Mouse (Mus musculus) gonadal fat pad, adult 2 months (tissue): ENCODE results near the gene Mis18a. TPM values are rescaled to one million over a fixed set of nuclear protein-coding genes. Genes with fewer than 3 reads are reported as not detected.

Experiments used
- DNase-seq: peaks from one replicate; pipeline ENCODE4 v3.0.0-alpha.2; 2012; ENCODE audit warnings: low read depth
- polyA plus RNA-seq: library from polyadenylated mRNA; depleted of rRNA; stranded (reverse); fragments of >200 nt; gene quantifications from 2 replicates; pipeline ENCODE4 v1.2.3, GENCODE M21; 2012; rRNA removed

Gene Mis18a
- polyA plus RNA-seq, result 11.1 and 14.9 TPM in 2 replicates

DNA sequence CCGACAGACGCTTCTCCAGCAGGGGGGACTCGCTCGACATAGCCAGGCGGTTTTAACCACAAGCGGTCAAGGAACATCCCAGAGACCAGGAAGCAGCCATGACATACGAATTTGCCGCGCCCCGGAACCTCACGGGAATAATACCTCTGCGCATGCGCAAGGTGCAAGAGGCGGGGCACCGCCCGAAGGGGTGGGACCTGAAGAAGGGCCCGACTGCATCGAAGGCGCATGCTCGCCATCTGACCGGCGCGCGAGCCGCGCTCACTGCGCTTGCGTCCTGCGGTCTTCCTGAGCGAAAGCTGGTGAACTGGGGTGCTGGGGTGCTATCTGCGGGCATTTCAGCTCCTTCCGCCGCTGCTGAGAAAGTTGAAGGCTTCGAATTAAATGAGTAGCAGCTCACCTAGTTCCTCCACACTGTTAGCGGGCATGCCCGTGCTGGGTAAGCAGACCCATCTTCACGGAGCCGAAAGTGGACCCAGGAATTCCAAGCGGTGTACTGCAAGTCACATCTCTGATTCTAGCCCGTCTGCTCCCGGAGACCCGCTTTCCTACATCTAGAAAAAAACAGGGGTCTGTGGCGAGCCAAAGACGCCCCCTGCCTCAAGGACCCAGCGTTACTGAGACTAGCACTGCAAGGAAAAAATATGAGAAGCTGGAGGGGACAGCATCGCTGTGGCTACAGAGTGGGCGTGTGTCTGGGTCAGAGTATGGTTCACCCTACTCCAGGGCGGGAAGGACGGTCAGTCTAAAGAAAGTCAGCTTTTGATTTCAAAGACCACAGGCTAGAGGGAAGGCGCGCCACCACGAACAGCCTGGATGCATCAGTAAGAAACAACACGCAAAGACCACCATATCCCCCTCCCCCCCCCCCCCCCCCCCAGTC lies at the start of gene Mis18a:
Mis18a (minus strand) TSS at position 172 of the 883 bp plus-strand sequence.
- peak; percentile 51 for DNase-seq

DNA sequence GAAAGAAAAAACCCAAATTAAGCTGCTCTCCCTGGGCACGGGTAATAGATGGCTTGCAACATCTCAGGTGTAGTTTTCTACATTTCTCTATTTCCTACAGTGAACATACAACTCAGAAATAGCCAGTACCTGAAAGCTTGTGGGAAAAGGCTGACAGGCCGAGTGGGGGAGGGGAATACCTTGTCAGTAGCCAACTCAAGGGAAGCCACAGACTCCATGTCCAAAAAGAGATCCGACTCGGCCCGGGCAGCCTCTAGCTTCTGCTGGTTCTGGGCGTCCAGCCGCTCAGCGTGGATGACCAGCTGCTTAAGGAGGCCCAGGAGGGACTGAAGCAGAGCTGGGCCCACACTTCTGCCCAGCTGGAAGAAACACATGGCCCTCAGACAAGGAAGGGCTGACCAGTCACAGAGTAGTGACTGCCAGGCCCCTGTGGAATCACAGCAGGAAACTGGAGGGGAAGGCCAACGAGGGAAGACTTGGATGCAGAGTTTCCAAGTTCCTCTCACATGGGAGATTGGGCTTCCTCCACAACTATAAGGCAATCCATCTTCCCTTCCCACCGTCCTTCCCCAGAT lies 48.8 kb upstream of the Mis18a start:
- no peak for DNase-seq

DNA sequence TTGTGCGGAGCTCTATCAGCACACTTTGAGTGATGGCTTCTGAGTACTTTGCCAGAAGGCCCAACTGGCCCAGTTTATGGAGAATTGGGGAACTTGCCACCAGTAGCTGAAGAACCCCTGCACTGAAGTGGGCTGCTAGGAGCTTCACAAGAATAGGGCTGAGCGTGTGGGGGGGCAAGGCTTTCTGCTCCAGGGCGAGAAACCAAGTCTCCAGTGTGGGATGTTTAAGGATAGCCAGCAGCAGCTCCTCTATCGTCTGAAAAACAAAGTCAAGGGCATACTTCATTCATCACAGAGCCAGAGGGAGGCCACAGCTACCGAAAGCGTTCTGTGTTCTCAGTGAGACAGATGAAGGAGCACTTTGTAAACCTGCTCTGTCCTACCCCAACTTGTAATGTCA lies 47.4 kb upstream of the Mis18a start:
- no peak for DNase-seq

DNA sequence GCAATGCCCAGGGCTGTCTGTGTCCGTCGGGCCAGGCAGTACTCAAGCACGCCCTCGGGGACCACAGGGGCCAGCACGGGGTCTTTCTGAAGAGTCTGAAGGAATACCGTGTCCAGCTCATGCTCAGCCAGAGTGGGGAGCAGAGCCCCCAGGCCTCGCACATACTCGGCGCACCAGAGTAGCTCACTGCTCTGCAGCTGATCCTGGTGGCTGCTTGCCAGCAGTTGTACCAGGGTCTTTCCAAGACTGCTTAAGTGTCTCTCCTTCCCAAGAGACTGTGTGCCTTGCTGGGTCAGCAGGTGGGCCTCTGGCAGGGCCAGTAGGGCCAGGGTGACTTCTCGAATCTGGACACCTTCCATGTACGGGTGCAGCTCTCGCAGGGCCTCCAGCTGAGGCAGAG lies 47.0 kb upstream of the Mis18a start:
- DNase-seq, result no peak

DNA sequence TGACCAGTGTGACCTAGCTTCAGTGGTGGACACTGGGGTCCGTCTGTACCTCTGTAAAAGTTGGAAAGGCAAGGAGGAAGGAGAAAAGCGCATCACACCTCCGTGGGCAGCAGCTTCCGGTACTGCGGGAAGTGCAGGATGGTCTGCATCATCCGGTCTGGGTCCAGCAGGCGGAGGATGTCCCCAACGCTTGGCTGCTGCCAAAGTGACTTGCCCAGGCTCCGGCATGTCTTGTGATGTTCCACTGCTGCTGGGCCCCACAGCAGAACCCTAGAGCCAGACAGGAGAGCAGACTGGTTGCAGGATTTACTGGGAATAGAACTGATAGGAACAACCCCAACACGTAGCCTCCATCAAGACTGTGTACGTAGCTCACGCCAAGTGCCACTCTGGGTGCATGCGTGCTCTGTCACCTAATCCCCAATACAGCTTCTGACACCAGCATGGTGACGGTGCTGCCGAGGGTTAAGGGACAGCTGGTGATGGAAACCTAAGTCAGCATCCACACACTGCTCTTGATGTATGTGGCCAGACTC lies 39.8 kb upstream of the Mis18a start:
- no peak for DNase-seq

DNA sequence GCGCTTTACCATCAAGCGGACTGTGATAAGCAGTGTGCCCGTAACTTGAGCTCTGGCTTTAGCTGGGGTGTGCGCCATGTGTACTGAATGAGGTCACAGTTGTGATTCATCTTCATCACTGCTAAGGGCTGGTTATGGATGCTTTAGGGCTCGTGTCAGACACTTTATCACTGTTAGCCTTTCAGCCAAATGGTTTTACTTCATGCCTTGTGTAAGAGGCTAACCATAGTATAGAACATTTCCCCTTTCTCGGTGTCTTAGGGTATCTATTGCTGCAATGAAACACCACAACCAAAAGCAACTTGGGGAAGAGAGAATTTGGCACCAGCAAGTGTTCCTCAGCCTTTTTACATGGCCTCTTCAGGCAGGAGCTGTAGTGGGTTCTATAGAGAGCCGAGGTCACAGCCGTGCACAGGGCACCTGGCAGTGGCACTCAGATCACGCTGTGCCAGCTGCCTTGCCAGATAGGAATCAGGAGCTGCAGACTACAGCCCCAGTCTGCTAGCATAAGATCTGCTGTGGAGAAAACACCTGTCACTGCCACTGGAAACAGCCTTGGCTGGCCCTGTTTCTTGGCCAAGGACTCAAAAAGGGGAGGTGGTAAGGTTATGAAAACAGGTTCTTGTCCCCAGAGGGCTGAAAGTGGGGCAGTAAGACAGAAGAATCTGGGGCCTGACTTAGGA lies 38.1 kb upstream of the Mis18a start:
- DNase-seq, result no peak

DNA sequence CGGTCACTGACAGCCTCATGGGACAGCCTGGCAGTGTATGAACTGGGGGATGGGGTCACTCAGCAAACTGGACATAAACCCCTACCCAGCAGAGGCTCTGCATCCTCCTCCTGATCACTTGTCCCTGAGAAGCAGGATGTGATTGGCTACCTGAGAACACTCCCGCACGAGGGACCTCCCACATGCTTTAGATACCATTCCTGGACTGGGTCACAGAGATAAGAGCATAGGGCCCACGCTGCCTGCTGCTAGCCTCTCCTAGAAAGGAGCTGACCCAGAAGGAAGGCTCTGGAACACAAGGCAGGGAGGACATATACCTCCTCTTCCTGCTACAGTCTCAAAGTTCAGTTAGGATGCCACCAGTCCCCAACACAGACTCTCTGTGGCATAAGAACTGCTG lies 33.3 kb upstream of the Mis18a start:
- no peak for DNase-seq

DNA sequence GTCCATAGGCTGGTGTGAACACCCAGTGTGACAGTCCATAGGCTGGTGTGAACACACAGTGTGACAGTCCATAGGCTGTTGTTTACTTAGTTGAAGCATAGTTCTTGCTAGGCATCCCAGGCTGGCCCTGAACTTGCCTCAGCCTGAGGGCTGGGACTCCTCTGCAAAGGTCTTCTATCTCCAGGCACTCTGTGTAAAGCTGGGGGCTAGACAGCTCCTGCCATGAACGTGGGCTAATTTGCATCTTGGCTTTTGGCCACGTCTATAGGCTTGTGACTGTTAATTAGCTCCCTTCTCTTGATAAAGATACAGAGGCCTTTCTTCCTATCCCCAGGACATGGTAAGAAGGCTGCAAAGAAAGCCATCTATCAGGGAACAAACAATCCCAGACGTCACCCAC lies 32.1 kb upstream of the Mis18a start:
- DNase-seq, result no peak

DNA sequence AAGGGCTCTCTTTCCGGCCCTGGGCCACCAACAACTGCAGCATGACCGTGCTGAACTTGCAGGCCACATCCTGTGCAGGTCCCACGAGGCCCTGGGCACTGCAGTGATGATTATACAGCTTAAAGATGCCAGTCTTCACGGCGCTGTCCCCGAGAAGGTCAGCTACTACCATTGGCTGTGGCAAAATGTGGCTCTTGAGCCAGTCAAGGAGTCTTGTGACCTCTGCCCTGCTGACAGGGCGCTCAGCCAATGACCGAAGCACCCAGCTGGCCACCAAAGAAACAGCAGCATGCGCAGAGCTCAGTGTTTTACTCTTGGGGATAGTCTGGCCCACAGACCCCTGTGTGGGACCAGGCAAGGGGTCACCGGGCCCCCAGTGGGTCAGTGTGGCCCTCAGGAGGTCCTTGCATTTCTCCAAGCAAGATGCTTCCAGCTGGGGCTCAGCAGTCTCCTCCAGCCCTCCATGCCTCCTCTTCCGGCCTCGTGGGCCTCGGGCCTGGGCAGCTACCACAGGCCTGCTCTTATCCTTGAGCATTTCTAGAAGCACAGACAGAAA lies 26.3 kb upstream of the Mis18a start:
- no peak for DNase-seq

DNA sequence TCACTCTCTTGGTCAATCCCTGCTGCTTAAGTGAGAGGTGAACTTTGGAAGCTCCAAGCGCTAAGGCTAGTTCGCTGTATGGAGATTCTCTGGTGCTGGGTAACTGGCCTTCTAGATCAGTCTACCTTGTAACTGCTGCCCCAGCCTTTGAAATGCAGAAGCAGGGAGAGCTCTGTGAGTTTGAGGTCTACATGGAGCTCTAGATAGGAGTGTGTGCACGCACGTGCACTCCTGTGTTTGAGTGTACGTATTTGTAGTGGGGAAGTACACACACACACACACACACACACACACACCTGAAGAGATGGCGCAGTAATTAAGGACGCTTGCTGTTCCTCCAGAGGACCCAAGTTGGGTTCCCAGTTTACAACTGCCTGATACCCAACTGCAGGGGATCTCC lies 21.0 kb upstream of the Mis18a start:
- no peak for DNase-seq

DNA sequence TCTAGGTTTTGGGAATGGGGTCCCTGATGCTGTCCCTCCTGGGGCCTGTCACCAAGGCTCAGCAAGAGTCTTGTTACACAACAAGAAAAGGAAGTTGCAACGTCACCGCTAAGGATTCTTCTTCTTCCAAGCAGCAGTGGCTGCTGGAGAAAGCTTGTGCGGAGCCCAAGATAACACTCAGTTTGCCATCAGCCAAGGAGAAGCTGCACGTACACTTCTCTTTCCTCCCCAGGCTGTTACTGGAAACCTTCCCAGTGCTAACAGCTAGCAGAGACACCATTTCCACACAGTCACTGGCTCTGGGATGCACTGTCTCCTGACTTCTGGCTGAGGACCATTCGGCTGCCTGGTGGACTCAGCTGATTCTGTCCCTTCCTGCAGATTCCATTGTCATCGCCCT lies 19.9 kb upstream of the Mis18a start:
- no peak for DNase-seq

DNA sequence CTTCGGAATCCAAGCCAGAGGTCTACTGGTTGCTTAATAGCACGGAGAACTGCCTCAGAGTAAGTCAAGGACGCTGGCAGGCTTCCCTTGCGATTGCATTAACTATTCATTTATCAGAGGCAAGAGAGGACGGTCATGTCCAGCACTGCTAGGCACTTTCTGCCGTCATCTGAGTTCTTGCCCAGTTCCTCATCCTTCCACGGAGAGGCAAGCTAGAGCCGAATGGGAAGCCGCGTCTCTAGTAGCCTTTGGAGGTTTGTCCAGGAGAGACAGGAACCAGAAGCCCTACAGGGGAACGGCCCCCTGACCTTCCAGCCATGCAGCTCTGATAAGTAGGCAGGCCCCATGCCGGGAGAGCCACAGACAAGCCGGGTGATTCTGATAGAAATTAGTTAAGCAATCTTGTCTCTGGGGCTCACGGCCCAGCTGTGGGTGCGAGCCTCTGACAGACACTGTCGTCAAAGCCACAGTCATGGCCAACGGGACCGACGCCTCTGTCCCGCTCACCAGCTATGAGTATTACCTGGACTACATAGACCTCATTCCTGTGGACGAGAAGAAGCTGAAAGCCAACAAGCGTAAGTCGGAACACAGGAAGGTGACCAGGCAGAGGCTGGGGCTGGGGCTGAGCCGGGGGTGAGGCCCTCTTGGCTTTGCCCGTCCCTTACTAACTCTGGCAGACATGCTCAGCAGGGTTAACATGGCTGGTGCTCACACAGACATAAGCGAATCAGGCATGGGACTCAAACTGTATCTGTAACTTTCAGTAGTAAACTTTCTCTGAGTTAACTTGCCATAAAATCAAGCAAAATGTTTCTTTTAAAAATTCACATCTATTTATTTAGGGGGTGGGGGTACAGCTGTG lies 11.1 kb upstream of the Mis18a start, which contains the start of gene Mrap:
Mrap (plus strand) TSS at position 116 of the 865 bp plus-strand sequence.
- DNase-seq, result no peak

DNA sequence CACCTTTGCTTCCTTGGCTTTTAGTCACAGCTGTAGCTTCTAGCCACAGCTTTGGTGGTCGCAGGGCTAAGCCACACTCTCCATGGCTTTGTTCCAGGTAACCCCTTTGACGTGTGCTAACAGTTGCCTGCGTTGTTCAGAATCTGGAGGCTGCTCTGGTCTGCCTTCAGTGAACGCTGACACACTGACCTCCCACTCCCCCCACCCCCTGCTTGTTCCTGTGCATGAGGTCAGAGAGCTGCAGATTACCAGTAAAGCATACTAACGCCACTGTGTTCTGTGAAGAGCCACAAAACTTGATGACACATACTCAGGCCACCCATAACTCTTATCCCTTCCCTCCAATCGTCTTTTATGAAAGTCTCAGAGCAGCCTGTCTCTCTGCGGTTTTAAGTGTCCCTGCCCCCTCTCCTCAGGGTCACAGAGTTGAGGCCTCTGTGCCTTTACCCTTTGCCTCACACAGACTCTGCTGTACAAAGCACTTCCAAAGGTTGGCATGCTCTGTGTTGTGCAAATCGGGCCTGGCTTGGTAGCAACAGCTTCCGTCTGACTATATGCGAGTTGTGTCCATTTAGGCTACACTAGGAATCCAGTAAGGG lies 9.6 kb upstream of the Mis18a start:
- no peak for DNase-seq

DNA sequence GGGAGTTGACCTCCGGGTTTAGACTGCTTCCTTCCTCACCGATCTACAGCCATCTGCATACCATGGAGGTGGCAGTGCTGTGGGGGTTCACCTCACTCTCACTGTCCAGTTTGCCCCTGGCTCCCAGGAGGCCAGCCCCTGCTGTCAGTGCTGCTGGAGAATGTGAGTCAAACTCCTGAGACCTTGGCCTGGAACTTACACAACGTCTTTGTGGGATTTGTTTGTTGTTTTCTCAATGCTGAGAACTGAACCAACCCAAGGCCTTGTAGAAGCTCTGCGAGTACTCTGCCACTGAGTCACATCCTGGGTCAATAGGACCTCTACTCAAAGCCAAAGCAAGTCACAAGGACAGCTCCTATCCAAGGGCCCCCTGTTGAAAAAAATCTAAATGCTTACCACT lies 8.4 kb upstream of the Mis18a start:
- no peak for DNase-seq

DNA sequence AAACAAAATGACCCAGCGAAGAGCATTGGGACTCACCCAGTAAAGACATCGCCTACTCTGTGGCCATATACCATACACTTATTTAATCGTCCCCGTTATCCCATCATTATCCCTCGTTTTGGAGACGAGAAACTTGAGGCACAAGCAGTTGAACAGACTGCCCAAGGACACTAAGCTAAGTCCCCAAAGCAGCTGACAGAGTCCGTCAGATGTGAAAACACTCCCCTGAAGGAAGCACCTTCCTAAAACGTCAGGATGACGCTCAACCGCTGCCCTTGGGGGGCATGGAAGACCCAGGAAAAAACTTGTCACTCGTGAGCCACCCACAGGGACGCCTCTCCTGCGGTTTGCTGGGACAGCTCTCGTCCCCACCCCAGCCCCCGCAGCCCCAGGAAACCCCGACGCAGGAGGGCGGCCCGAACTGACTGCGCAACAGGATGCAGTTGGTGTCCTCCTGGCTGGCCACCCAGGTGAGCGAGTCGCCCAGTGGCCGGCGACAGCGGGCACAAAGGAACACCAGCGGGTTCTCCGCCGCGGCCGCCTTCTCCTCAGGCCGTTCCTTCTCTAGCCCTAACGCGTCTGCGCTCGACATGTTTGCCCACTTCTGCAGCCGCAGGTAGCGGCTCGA lies 490 bp downstream of the Mis18a start:
- DNase-seq, result no peak

DNA sequence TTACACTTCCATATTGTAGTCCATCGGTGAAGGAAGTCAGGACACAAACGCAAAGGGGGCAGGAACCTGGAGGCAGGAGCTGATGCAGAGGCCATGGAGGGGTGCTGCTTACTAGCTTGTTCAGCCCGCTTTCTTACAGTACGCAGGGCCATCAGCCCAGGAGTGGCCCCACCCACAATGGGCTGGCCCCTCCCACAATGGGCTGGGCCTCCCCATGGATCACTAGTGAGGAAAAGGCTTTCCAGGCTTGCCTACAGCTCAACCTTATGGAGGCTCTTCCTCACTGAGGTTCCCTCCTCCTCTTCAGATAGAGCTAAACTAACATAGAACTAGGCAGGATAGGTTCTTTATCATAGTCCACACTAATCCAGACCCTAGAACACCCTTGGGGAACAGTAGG lies 3.2 kb downstream of the Mis18a start:
- no peak for DNase-seq

DNA sequence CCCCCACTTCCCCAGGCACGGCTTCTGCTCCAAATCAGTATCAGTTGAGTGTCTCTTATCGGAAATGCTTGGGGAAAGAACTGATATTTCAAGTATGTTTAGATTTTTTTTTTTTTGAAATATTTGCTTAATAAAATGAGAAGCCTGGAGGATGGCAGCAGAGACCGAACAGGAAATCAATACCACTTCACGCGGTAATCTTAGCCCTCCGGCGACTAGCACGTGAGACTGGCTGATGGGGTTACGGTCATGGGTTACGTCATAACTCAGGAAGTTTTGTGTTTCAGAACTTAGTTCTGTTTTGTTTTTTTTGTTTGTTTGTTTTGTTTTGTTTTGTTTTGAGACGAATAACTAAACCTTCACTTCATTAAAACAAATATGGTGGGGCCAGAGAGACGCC lies 16.9 kb downstream of the Mis18a start:
- no peak for DNase-seq

DNA sequence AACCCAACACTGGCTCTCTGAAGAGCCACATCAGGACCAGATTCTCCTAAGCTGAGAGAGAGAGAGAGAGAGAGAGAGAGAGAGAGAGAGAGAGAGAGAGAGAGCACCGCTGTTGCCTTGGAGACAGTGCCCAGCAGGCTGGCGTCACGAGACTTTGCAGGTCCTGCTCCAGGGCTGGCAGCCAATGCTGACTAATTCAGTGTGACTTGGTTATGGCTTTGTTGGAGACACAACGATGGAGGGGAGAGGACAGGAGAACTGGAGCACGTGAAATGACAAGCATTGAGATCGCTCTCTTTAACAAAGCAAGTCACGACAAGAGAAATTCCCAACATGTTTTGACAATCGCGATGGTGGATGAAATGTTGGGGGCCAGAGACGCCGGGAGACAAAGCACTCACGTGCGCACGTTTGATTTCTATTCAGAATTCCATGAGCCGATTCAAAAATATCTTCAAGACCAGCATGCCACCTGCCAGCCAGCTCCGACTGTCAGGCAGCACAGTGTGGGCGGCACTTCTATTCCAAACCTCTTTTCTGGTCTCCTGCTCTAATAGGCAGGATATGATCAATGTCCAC lies 17.4 kb downstream of the Mis18a start:
- no peak for DNase-seq

DNA sequence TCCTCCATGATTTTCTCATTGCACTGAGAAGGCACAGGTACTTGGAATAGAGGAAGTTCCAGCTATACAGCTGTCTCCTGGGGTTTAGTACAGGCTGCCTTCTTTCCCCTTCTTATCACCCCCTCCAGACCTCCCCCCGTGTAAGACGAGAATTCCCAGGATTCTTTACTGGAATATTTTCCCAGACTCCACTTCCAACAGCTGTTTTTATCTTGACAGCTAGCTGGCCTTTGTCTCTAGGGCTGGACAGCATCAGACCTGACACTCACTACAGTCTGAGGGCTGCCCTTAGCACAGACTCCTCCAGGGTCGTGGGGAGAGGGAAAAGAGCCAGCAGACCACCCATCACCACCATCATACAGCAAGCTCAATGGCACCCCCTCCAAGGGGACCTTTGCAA lies 20.9 kb downstream of the Mis18a start:
- DNase-seq, result no peak
